Mouse (Mus musculus) heart, adult 2 months (tissue): Measurements from ENCODE around the gene Cggbp1.

Experiments used
- CTCF ChIP-seq: fragments of 200-600 bp; IDR thresholded peaks from 2 replicates; pipeline ENCODE4 v1.8.1; 2022; ENCODE audit warnings: antibody characterized with exemption, mild to moderate bottlenecking, moderate library complexity
- POLR2A ChIP-seq: fragments of 200-500 bp; IDR thresholded peaks from 2 replicates; pipeline ENCODE4 v1.6.1; 2011; ENCODE audit warnings: mild to moderate bottlenecking, low read depth, low read length, control low read depth; ENCODE audit not compliant: insufficient read depth

DNA sequence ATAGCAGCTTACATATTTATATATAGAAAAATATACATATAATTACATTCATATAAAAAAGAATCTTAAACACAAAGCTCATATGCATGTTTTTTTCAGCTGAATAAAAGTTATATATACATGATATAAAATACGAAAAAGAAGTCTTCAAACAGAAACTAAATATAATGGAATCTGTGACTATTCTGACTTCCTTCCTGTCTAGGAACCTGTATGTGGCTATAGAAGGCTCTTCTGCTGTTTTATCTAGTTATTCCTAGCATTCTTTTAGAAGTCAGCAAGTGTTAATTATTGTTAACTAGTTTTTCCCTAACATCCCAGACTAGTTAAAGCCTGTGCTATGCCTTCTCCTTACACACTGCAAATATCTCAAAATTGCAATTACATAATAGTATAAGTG, 27.9 kb upstream of the Cggbp1 start:
- no peak for TF ChIP-seq POLR2A
- TF ChIP-seq CTCF, result no peak
